Mouse (Mus musculus) forebrain, postnatal 0 days (tissue): ENCODE data around the gene Map3k5. TPM values are rescaled to one million over a fixed set of nuclear protein-coding genes. Genes with fewer than 3 reads are reported as not detected.
A peak's percentile ranks its signal among the peaks of the same experiment; 100 is the strongest.

ENCODE experiments used
- ATAC-seq: fragments of 200-750 bp; cut with Nextera tagmentation; 2 replicates; pipeline ENCODE4 v1.8.0; 2017; ENCODE audit warnings: mild to moderate bottlenecking, moderate library complexity
- DNase-seq: peaks from one replicate; pipeline ENCODE4 v3.0.0-alpha.2; 2015
- H3K27ac ChIP-seq: fragments of 300-500 bp; sonication (generic); 2 replicates; pipeline ENCODE4 v1.5.1; 2014; ENCODE audit warnings: low read depth, mild to moderate bottlenecking, antibody characterized with exemption, low read length, moderate library complexity, mixed read lengths
- H3K27me3 ChIP-seq: fragments of 300-500 bp; sonication (generic); 2 replicates; pipeline ENCODE4 v1.6.1; 2014; ENCODE audit warnings: mild to moderate bottlenecking, low read length, mixed read lengths; ENCODE audit not compliant: insufficient read depth
- H3K36me3 ChIP-seq: fragments of 300-500 bp; sonication (generic); 2 replicates; pipeline ENCODE4 v1.6.1; 2014; ENCODE audit warnings: mild to moderate bottlenecking, moderate library complexity; ENCODE audit not compliant: insufficient read depth
- H3K4me1 ChIP-seq: fragments of 300-500 bp; sonication (generic); 2 replicates; pipeline ENCODE4 v1.6.1; 2014; ENCODE audit warnings: antibody characterized with exemption; ENCODE audit not compliant: insufficient read depth
- H3K4me2 ChIP-seq: fragments of 300-500 bp; sonication (generic); 2 replicates; pipeline ENCODE4 v1.6.1; 2014; ENCODE audit warnings: low read depth, mild to moderate bottlenecking, moderate library complexity
- H3K4me3 ChIP-seq: fragments of 300-500 bp; sonication (generic); 2 replicates; pipeline ENCODE4 v1.5.1; 2014; ENCODE audit warnings: low read depth, low read length, mixed read lengths
- H3K9ac ChIP-seq: fragments of 300-500 bp; sonication (generic); 2 replicates; pipeline ENCODE4 v1.6.1; 2014; ENCODE audit warnings: mild to moderate bottlenecking
- H3K9me3 ChIP-seq: fragments of 300-500 bp; sonication (generic); 2 replicates; pipeline ENCODE4 v1.6.1; 2016; ENCODE audit warnings: low read length
- CTCF ChIP-seq: sonication (generic); IDR thresholded peaks from 2 replicates; pipeline ENCODE4 v1.5.1; 2016; ENCODE audit warnings: antibody characterized with exemption, control low read depth, low read depth
- WGBS: fragments of 180-500 bp; shearing (Covaris S2); extraction: QIAGEN DNeasy Blood & Tissue Kit; methylation state at CpG from one replicate; pipeline ENCODE4 v1.1.7; 2014; 5-methylcytosine and 5-hydroxymethylcytosine counted together
- polyA plus RNA-seq: library from polyadenylated mRNA; unstranded; fragments of >200 nt; fragmentation: Nextera tagmentation; extraction: Ambion mirVana; gene quantifications from 2 replicates; pipeline ENCODE4 v1.2.1, GENCODE M21; 2015
- total RNA-seq: library from RNA; depleted of rRNA; stranded (reverse); fragments of >200 nt; gene quantifications from 2 replicates; pipeline ENCODE4 v1.2.3, GENCODE M21; 2014

Map3k5 gene
- total and polyA plus RNA-seq, 2 experiments from 2014 or later = 1.3 to 5.8 TPM

- WGBS = 3% methylated on average over 51 of the region's 51 CpGs
- Histone ChIP-seq H3K27ac (no peak within 1 kb of the TSS), H3K4me3 (peak within 1 kb of the TSS; percentile 71), H3K27me3 (peaks cover 23% of the 10 kb centered on the region), H3K9me3 (no peaks in the 10 kb centered on the region), H3K4me2 (peak within 1 kb of the TSS; percentile 95), H3K4me1 (no peaks in the 10 kb centered on the region), H3K9ac (peak within 1 kb of the TSS; percentile 55), H3K36me3 (no peaks in the 10 kb centered on the region)
- ATAC-seq (peak; percentile 21; the same call in 1 of the 2 replicates), DNase-seq (peak; percentile 38)
- TF ChIP-seq CTCF = no peak
Measured at GRCm38 (mm10) chr10:20148130-20148772, 214.0 kb downstream of the Map3k5 start, which contains the start of gene Map7. Map7 (plus strand) TSS chr10:20148471.

- no peaks in the 10 kb centered on the region for H3K9me3 ChIP-seq
- peak overlapping the region; percentile 71 for H3K4me3 ChIP-seq
- peak overlapping the region; percentile 55 for H3K9ac ChIP-seq
- H3K4me1 ChIP-seq = no peaks in the 10 kb centered on the region
- peaks cover 23% of the 10 kb centered on the region for H3K27me3 ChIP-seq
- H3K36me3 ChIP-seq = no peaks in the 10 kb centered on the region
- H3K27ac ChIP-seq = no peak overlapping the region
- ATAC-seq = peak; percentile 80
- TF ChIP-seq CTCF = peak; percentile 27
- peak; percentile 45 for DNase-seq
- peak overlapping the region; percentile 95 for H3K4me2 ChIP-seq
- WGBS = under 1% methylated on average over 42 of the region's 58 CpGs
Measured at GRCm38 (mm10) chr10:20148773-20149120, 214.5 kb downstream of the Map3k5 start.

- ATAC-seq (peak; percentile 68), DNase-seq (peak; percentile 57)
- TF ChIP-seq CTCF = no peak
- Histone ChIP-seq H3K4me2 (peak overlapping the region; percentile 95), H3K27ac (no peak overlapping the region), H3K27me3 (peaks cover 23% of the 10 kb centered on the region), H3K9me3 (no peaks in the 10 kb centered on the region), H3K36me3 (no peaks in the 10 kb centered on the region), H3K4me1 (no peaks in the 10 kb centered on the region), H3K9ac (peak overlapping the region; percentile 55), H3K4me3 (peak overlapping the region; percentile 71)
- 1% methylated on average over 60 of the region's 74 CpGs for WGBS
Measured at GRCm38 (mm10) chr10:20149121-20149834, 215.0 kb downstream of the Map3k5 start.

- TF ChIP-seq CTCF = no peak
- Histone ChIP-seq H3K27me3 (peaks cover 23% of the 10 kb centered on the region), H3K4me2 (peak overlapping the region; percentile 95), H3K4me1 (no peaks in the 10 kb centered on the region), H3K27ac (no peak overlapping the region), H3K36me3 (no peaks in the 10 kb centered on the region), H3K9ac (peak overlapping the region; percentile 55), H3K4me3 (peak overlapping the region; percentile 71), H3K9me3 (no peaks in the 10 kb centered on the region)
- DNase-seq (peak; percentile 56), ATAC-seq (no peak)
- WGBS = under 1% methylated on average over 13 of the region's 13 CpGs
Measured at GRCm38 (mm10) chr10:20149835-20150355, 215.6 kb downstream of the Map3k5 start.

- 88% methylated on average over 1 of the region's 1 CpGs for WGBS
Measured at GRCm38 (mm10) chr10:20152131-20152530, 217.9 kb downstream of the Map3k5 start.

GRCm38 (mm10) chr10:20153507-20153906, 219.2 kb downstream of the Map3k5 start:
- Histone ChIP-seq H3K4me1 (no peaks in the 10 kb centered on the region), H3K27me3 (peaks cover 16% of the 10 kb centered on the region), H3K9me3 (no peaks in the 10 kb centered on the region), H3K9ac (no peak overlapping the region), H3K27ac (no peak overlapping the region), H3K4me2 (no peak overlapping the region), H3K36me3 (no peaks in the 10 kb centered on the region), H3K4me3 (no peak overlapping the region)
- no peak for DNase-seq
- ATAC-seq = no peak
- no peak for TF ChIP-seq CTCF
- 47% methylated on average over 2 of the region's 2 CpGs for WGBS

More at GRCm38 (mm10) chr10:20152131-20152530, 217.9 kb downstream of the Map3k5 start:
- no peak overlapping the region for H3K27ac ChIP-seq
- no peak overlapping the region for H3K4me2 ChIP-seq
- ATAC-seq (no peak), DNase-seq (no peak)
- peaks cover 23% of the 10 kb centered on the region for H3K27me3 ChIP-seq
- peak; percentile 56 for TF ChIP-seq CTCF
- H3K9me3 ChIP-seq = no peaks in the 10 kb centered on the region
- no peaks in the 10 kb centered on the region for H3K4me1 ChIP-seq
- H3K9ac ChIP-seq = no peak overlapping the region
- H3K36me3 ChIP-seq = no peaks in the 10 kb centered on the region
- H3K4me3 ChIP-seq = no peak overlapping the region

GRCm38 (mm10) chr10:20155401-20155800, 221.1 kb downstream of the Map3k5 start:
- no peak for TF ChIP-seq CTCF
- no peak overlapping the region for H3K4me2 ChIP-seq
- no peak overlapping the region for H3K27ac ChIP-seq
- no peak overlapping the region for H3K9ac ChIP-seq
- DNase-seq (no peak), ATAC-seq (no peak)
- H3K27me3 ChIP-seq = peaks cover 7% of the 10 kb centered on the region; the same call in 1 of the 2 replicates
- H3K9me3 ChIP-seq = no peaks in the 10 kb centered on the region
- no peak overlapping the region for H3K4me3 ChIP-seq
- H3K36me3 ChIP-seq = no peaks in the 10 kb centered on the region
- WGBS = 75% methylated on average over 7 of the region's 7 CpGs
- no peaks in the 10 kb centered on the region for H3K4me1 ChIP-seq
